Mouse (Mus musculus) left cerebral cortex, adult 9 months (tissue): Measurements from ENCODE around the gene Ppp1r12a.

Source experiments
- DNase-seq, 2 experiments: peaks; one replicate each; pipeline ENCODE4 v3.0.0; 2022; ENCODE audit warnings: low spot score in 2 of 2

The Ppp1r12a gene

DNA sequence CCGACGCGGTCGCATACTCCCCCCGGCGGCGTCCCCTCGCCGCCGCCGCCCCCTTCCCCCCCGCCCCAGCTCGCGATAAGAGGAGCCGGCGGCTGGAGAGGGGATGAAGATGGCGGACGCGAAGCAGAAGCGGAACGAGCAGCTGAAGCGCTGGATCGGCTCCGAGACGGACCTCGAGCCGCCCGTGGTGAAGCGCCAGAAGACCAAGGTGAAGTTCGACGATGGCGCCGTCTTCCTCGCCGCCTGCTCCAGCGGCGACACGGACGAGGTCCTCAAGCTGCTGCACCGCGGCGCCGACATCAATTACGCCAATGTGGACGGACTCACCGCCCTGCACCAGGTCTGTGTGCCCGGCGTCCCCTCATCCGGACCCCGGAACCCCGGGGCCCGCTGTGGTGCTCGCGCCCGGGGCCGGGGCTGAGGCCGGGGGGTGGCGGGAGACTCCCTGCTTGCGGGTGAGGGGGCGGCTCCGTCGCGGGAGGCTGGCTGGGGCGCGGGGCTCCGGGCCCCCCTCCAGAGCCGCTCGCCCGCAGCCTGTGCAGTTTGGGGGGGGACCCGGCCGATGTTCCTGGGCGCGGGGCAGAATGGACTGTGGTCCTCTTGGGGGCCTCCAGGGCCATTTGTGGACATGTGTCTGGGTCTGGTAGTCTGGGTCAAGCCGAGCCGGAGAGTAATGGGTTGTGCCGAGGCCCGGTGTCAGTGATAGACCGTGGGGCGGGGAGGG, 466 bp downstream of the Ppp1r12a start:
- peak; percentile 18 to 46 for DNase-seq

GRCm38 (mm10) chr10:108163021-108163410, 1.0 kb downstream of the Ppp1r12a start:
- DNase-seq = no peak

DNA sequence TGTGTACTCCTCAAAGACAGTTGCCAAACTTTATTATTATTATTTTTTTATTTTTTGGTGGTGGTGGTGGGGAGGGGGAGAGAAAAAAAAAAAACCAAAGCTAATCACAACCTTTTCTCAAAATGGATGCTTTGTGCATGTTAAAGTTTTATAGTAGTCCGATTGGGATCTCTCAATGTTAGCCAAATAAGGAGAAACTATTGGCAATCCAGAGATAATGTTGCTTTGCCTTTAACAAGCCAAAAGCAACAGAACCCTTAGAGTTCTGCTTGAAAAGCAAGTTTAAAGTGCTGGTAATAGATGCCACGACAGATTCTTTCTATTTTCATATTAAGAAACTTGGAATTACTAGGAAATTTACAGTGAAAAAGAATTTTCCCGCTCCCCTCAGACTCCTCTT, 1.5 kb downstream of the Ppp1r12a start:
- DNase-seq = no peak

DNA sequence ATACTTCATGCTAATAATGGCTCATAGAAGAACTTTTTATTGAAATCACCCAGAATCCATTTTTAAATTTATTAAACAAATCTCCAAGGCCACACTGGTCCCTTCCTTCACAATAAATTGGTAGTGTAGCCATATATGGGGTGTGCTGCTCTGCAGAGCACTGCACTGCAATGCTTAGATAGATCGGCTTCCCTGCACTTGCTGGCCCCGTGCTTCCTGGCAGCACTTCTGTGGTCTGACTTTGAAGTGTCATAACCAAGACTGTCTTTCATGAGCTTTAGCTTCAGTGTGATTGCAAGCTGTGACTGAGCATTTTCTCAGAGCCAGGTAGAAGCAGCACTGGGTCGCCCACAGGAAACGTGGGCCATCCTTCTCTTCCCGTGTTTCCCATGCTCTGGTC, 5.8 kb downstream of the Ppp1r12a start:
- DNase-seq = no peak

- DNase-seq = no peak
These were observed 8.8 kb downstream of the Ppp1r12a start for GRCm38 (mm10) chr10:108170818-108171217.

GRCm38 (mm10) chr10:108171637-108172036, 9.6 kb downstream of the Ppp1r12a start:
- DNase-seq = no peak

DNA sequence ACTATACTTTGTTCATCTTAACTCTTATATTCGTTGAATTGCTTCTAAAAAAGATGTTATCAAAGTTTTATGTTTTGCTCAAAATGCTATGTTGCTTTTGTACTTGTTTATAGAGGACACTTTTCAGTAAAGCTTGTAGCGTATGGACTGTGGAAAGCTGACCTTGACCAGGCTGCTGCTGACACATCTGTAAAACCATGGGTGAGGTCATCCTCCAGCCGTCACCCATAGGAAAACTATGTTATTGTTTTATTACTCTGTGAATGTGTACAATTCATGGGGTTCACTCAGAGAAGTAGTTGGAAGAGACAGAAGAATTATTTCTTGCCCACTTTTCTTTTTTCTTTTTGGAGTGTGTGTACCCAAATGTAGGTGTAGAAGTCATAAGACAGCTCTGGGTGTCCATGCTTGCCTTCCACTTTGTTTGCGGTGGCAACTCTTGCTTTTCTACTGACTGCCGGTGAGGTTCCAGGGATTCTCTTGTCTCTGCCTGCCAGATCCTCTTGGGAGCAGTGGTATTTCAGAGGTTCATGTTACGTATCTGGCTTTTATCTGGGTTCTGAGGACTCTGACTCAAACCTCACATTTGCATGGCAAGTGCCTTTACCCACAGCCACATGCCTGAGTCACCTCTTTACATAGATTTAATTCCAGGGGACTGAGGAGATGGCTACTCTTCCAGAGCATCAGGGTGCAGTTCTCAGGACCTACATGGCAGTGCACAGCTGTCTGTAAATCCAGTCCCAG, 11.0 kb downstream of the Ppp1r12a start:
- DNase-seq = no peak

DNA sequence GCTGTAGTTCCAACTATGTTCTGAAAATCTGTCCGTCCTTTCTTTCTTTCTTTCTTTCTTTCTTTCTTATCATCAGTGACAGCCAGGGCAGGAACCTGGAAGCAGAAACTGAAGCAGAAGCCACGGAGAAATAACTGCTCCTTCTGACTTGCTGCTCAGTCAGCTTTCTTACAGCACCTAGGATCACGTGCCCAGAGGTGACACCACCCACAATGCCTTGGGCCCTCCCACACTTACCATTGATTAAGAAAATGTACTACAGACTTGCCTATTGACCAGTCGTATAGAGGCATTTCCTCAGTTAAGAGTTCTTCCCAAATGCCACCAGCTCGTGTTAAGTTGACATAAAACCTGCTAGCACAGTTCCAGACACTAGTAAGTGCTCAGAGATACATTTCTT, 12.1 kb downstream of the Ppp1r12a start:
- no peak for DNase-seq

- no peak for DNase-seq
These were observed 13.9 kb downstream of the Ppp1r12a start for GRCm38 (mm10) chr10:108175885-108176284.

GRCm38 (mm10) chr10:108178285-108178848, 16.4 kb downstream of the Ppp1r12a start:
- no peak for DNase-seq

- no peak for DNase-seq
These were observed 17.4 kb downstream of the Ppp1r12a start for GRCm38 (mm10) chr10:108179404-108179803.

DNA sequence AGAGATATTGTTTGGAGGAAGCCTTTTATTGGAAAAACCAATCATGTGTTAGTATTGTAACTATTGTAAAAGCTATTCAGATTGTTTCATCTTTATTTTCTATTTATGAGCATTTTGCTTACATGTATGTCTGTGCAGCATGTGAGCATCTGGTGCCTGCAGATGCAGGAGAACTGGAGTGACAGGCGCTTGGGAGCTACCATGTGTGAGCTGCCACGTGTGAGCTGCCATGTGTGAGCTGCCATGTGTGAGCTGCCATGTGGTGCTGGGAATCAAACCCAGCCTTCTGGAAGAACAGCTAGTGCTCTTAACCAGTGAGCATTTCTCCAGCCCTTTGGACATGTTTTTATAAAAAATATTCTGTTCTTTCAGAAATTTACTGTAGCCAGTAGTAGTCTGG, 18.3 kb downstream of the Ppp1r12a start:
- DNase-seq = no peak

DNA sequence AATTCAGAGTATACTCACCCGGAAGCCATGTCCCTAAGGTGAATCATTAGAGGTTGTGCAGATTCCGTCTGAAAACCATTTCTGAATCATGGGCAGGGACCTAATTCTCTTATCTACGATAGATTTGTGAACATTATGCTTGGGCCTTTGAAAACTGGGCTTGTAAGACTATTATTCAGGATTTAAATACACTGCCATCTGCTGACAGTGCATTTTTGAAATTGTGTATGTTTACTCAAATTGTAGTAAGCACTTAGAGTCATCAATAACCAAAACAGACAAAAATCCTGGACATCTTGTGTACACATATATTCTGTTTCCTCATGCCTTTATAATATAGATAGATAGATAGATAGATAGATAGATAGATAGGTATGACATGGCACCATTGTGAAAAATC, 19.9 kb downstream of the Ppp1r12a start:
- DNase-seq = no peak

GRCm38 (mm10) chr10:108182386-108182785, 20.4 kb downstream of the Ppp1r12a start:
- no peak for DNase-seq

- no peak for DNase-seq
These were observed 22.8 kb downstream of the Ppp1r12a start for GRCm38 (mm10) chr10:108184763-108185162.

DNA sequence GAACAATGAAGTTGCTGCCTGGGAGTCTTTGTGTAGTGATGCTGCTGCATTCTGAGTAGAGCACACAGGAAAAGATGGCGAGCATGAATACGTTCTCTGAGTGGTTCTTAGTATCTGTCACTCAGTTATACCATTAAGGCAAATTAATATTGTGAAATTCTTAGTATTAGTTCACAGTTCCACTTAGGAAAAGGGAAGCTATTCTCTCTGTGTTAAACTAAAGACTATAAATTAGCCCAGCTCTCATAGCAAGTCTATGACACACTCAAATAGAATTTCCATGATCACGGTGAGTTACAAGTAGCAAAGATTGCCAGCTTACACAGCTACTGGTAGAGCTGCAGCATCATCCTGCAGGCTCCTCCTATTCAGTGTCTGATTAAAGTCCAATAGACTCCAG, 23.3 kb downstream of the Ppp1r12a start:
- no peak for DNase-seq

DNA sequence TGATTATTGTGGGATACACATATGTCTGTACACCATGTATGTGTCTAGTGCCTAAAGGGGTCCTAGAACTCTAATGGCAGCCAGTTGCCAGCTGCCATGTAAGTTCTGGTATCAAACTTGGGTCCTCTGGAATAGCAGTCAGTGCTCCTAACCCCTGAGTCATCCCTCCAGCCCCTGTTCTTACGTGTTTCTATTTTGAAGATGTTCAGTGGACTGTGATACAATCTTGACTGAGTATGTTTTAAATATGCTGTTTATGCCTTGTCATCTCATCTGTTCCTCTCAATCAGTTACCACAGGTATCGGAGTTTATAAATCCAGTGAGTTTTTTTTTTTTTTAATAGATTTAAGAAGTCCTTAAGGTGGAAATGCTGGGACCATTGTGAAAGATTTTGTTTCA, 27.3 kb downstream of the Ppp1r12a start:
- no peak for DNase-seq

DNA sequence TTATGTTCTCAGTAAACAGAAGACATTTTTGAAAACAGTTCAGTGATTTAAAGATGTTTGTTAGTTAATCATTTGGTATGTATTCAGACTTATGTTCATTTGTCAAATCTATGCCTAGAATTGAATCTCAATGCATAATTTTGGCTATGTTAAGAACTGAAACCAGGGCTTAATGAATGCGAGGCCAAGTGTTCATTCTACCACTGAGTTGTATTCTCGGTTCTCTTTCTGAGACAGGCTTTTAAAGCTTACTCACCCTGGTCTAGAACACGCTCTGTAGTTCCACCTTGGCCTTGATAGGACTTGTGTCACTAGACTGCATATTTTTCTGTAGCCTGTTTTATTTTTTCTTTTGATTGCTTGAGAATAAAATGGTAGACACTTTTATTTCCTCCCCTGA, 28.0 kb downstream of the Ppp1r12a start:
- no peak for DNase-seq

GRCm38 (mm10) chr10:108190626-108191025, 28.6 kb downstream of the Ppp1r12a start:
- no peak for DNase-seq

GRCm38 (mm10) chr10:108191381-108191787, 29.4 kb downstream of the Ppp1r12a start:
- no peak for DNase-seq

GRCm38 (mm10) chr10:108192306-108192705, 30.3 kb downstream of the Ppp1r12a start:
- DNase-seq = no peak

DNA sequence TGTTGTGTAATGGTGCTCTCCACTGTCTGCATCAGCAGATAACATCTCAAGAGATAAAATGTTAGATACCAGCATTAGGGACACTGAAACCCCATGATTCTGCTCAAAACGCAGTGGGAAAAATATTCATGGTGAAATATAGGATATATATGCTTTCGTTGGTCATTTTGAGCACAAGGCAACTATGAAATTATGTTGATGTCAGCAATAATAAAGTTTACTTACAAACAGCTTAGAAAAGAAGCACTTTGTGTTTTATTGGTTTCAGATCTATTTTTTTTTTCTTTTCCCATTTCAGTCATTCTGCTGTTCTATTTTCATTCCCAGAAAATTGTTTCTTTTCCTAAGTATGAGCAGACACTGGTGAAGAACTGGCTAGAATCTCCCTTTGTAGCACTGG, 34.1 kb downstream of the Ppp1r12a start:
- DNase-seq = no peak

DNA sequence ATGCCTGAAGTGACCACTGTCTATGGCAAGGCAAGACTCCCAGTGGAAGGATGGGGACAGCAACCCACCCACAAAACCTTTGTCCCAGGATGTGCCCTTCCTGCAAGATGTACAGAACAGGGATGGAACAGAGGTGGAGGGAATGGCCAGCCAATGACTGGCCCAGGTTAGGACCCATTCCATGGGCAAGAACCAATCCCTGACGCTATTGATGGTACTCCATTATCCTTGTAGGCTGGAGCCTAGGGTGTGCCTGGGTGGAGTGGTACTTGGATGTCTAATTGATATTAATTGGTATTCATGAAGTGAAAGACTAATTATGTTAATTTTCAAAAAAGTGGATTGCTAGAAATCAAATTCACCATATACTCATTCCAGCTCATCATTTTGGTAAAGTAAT, 35.5 kb downstream of the Ppp1r12a start:
- no peak for DNase-seq
